15 mouse cellular contexts compared by ENCODE assay signal in the genomic region with DNA sequence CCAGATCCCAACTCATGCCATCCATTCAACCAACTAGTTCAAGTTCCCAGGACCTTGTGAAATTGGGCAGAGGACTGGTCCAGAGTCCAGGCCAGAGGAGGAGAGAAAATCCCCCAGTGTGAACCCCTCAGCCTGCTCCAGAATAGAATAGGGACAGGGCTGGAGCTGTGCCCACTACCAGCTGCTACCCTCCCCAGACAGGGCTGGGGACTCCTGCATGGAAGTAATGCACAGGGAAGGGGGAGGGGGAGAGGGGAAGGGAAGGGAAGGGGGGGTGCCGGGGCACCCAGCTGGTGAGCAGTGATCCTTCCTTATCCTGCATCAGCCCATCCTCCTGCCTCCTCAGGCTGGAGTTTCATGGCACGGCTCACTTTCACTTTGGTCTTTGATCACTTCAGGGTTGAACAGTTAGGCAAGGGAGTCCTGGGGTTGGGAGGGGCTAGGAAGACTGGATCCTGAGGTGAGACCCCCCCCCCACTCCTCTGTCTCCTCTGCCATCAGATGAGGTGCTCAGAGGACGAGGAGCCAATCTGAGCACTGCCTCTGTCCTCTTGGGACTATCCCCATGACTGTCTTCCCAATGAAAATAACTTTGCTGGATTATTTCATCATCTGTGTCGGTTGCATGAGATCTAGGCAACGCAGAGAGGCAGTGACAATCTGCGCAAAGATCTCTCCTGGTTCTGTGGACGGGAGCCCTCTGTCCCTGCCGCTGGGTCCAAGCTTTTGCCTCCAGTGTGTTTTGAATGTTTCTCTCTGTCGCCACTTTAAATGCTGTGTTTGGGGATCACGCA. TPM values are rescaled to one million over a fixed set of nuclear protein-coding genes. Genes with fewer than 3 reads are reported as not detected.
DNase-seq lines count a peak whose midpoint lies in the region; ATAC-seq and TF ChIP-seq lines count a peak whose summit lies in the region.
"Had no signal": no experiment of that assay in that cellular context is flagged by ENCODE, and none has a peak within 500 bp of the region (broad histone marks: within the 10 kb centered on the region; RNA-seq: fewer than 3 reads in every experiment).

No protein-coding gene starts in this region.

- peaks cover 51% of the 10 kb centered on the region for H3K27me3 ChIP-seq in heart, embryonic 13.5 days (replicated peaks)
- H3K27me3 ChIP-seq in limb, embryonic 13.5 days = peaks cover 83% of the 10 kb centered on the region
- peaks cover 93% of the 10 kb centered on the region for H3K27me3 ChIP-seq in limb, embryonic 10.5 days (ENCODE audit: low read depth, poor library complexity, severe bottlenecking)
- H3K27me3 ChIP-seq in MEL (ENCODE audit: control insufficient read depth in 1 of 2, insufficient read depth in 2 of 2, low read length in 2 of 2) = no peaks in the 10 kb centered on the region
- H3K27me3 ChIP-seq in forebrain, embryonic 16.5 days (replicated peaks; ENCODE audit: control insufficient read depth, insufficient read depth, low read length) = peaks cover 3% of the 10 kb centered on the region; the same call in 1 of the 2 replicates

- H3K9me3 ChIP-seq in heart, embryonic 13.5 days = no peaks in the 10 kb centered on the region
- H3K9me3 ChIP-seq in limb, embryonic 13.5 days = no peaks in the 10 kb centered on the region
- no peaks in the 10 kb centered on the region for H3K9me3 ChIP-seq in limb, embryonic 10.5 days (replicated peaks)
- no peaks in the 10 kb centered on the region for H3K9me3 ChIP-seq in MEL (replicated peaks; ENCODE audit: insufficient read depth, low read length)
- no peaks in the 10 kb centered on the region for H3K9me3 ChIP-seq in forebrain, embryonic 16.5 days (ENCODE audit: control insufficient read depth, low read length)
- H3K9me3 ChIP-seq: midbrain, embryonic 12.5 days had no signal

- peak overlapping the region; percentile 6; the same call in 1 of the 2 replicates for H3K9ac ChIP-seq in heart, embryonic 13.5 days
- H3K9ac ChIP-seq in limb, embryonic 13.5 days = 0 out of 2 replicates have a peak overlapping the region, but pooled peaks have one; percentile 31
- H3K9ac ChIP-seq in MEL (ENCODE audit: control insufficient read depth, low read depth, low read length, poor library complexity, severe bottlenecking) = no peak overlapping the region
- no peak overlapping the region for H3K9ac ChIP-seq in forebrain, embryonic 16.5 days (replicated peaks; ENCODE audit: low read depth, low read length)
- H3K9ac ChIP-seq: midbrain, embryonic 12.5 days had no signal

- DNase-seq in heart, postnatal 25 days (ENCODE audit: low spot score) = no peak
- DNase-seq in limb, embryonic 10.5 days (ENCODE audit: low spot score) = no peak
- no peak for DNase-seq in MEL (ENCODE audit: low read depth, low spot score)
- DNase-seq in embryo, embryonic 9.5 days (ENCODE audit: extremely low spot score) = no peak
- DNase-seq: cerebellum, adult 11-12 months; heart, postnatal 36 days; right cerebral cortex, postnatal 4 days had no signal

- H3K36me3 ChIP-seq in heart, embryonic 13.5 days = no peaks in the 10 kb centered on the region
- H3K36me3 ChIP-seq in limb, embryonic 13.5 days = no peaks in the 10 kb centered on the region
- no peaks in the 10 kb centered on the region for H3K36me3 ChIP-seq in limb, embryonic 10.5 days
- H3K36me3 ChIP-seq in MEL (ENCODE audit: control insufficient read depth in 1 of 2, insufficient read depth in 2 of 2, low read length in 2 of 2) = peaks cover 0 to 2% of the 10 kb centered on the region in 2 experiments; a peak in 1 of 4 replicates
- no peaks in the 10 kb centered on the region for H3K36me3 ChIP-seq in forebrain, embryonic 16.5 days (ENCODE audit: control insufficient read depth, insufficient read depth)
- H3K36me3 ChIP-seq: midbrain, embryonic 12.5 days had no signal

- no peaks in the 10 kb centered on the region for H3K79me2 ChIP-seq in MEL (ENCODE audit: control insufficient read depth, insufficient read depth, low read length, poor library complexity)

- intact Hi-C loops in heart, postnatal 25 days (cut with DNase I) = no loop called here

- H3K4me3 ChIP-seq in heart, embryonic 13.5 days = no peak overlapping the region
- no peak overlapping the region for H3K4me3 ChIP-seq in limb, embryonic 13.5 days
- H3K4me3 ChIP-seq in limb, embryonic 10.5 days = no peak overlapping the region
- H3K4me3 ChIP-seq in MEL (ENCODE audit: control insufficient read depth in 1 of 2, insufficient read depth in 1 of 2, low read depth in 2 of 2, low read length in 2 of 2) = peak overlapping the region; percentile 21 to 60; a peak in 2 of 4 replicates
- H3K4me3 ChIP-seq in forebrain, embryonic 16.5 days (replicated peaks; ENCODE audit: low read length) = no peak overlapping the region
- H3K4me3 ChIP-seq: midbrain, embryonic 12.5 days had no signal

- ATAC-seq in heart, embryonic 13.5 days (ENCODE audit: extremely low read depth, insufficient number of reproducible peaks, low FRiP score, low TSS enrichment) = no peak
- ATAC-seq in limb, embryonic 13.5 days (ENCODE audit: low FRiP score, low read depth) = no peak
- peak; percentile 71 for ATAC-seq in forebrain, embryonic 16.5 days
- ATAC-seq: activated CD4-positive, CD25-positive, alpha-beta regulatory T cell, adult 4 months; intestine, postnatal 0 days; lung, postnatal 0 days had no signal

- H3K4me1 ChIP-seq in heart, embryonic 13.5 days = peaks cover 38% of the 10 kb centered on the region
- peaks cover 36% of the 10 kb centered on the region for H3K4me1 ChIP-seq in limb, embryonic 13.5 days
- H3K4me1 ChIP-seq in limb, embryonic 10.5 days = peaks cover 39% of the 10 kb centered on the region
- peaks cover 7 to 17% of the 10 kb centered on the region in 2 experiments; a peak in 2 of 4 replicates for H3K4me1 ChIP-seq in MEL (ENCODE audit: control insufficient read depth in 1 of 2, insufficient read depth in 2 of 2, low read length in 2 of 2)
- peaks cover 16% of the 10 kb centered on the region for H3K4me1 ChIP-seq in forebrain, embryonic 16.5 days (replicated peaks; ENCODE audit: control insufficient read depth, insufficient read depth, low read length)

- H3K4me2 ChIP-seq in heart, embryonic 13.5 days = no peak overlapping the region
- H3K4me2 ChIP-seq in limb, embryonic 13.5 days (replicated peaks) = no peak overlapping the region
- no peak overlapping the region for H3K4me2 ChIP-seq in forebrain, embryonic 16.5 days (ENCODE audit: low read length)
- H3K4me2 ChIP-seq: liver, embryonic 11.5 days; midbrain, embryonic 12.5 days had no signal

- TF ChIP-seq EP300 in MEL (IDR thresholded peaks at IDR 0.05; ENCODE audit: low read depth in 1 of 2, low read length in 2 of 2) = no peak

- TF ChIP-seq CTCF in MEL (IDR thresholded peaks at IDR 0.05 in 2 of 3, conservative IDR thresholded peaks at IDR 0.05 in 1 of 3; ENCODE audit: control insufficient read depth in 1 of 3, insufficient read depth in 1 of 3, low read depth in 2 of 3, low read length in 3 of 3, poor library complexity in 1 of 3, severe bottlenecking in 1 of 3) = no peak

- H3K27ac ChIP-seq in heart, embryonic 13.5 days (replicated peaks) = no peak overlapping the region
- H3K27ac ChIP-seq in limb, embryonic 13.5 days = no peak overlapping the region
- H3K27ac ChIP-seq in limb, embryonic 10.5 days = no peak overlapping the region
- H3K27ac ChIP-seq in MEL (ENCODE audit: control insufficient read depth, low read depth, low read length) = no peak overlapping the region
- H3K27ac ChIP-seq in forebrain, embryonic 16.5 days (ENCODE audit: low read length) = no peak overlapping the region
- H3K27ac ChIP-seq: midbrain, embryonic 12.5 days had no signal

- TF ChIP-seq RAD21 in MEL (IDR thresholded peaks at IDR 0.05; ENCODE audit: low read depth, low read length) = no peak

- no peak for TF ChIP-seq POLR2A in MEL (IDR thresholded peaks at IDR 0.05; ENCODE audit: control insufficient read depth in 1 of 2, insufficient read depth in 1 of 2, low read depth in 1 of 2, low read length in 2 of 2, poor library complexity in 1 of 2)

- WGBS in heart, embryonic 13.5 days = 62% methylated on average over 10 of the region's 10 CpGs
- WGBS in limb, embryonic 13.5 days = 59% methylated on average over 10 of the region's 10 CpGs
- WGBS in limb, embryonic 10.5 days = 62% methylated on average over 10 of the region's 10 CpGs
- 63% methylated on average over 9 of the region's 10 CpGs for whole genome bisulfite sequencing in forebrain, embryonic 16.5 days

TF ChIP-seq in MEL, 35 proteins besides CTCF, POLR2A, EP300 and RAD21:
- TF ChIP-seq MYC (IDR thresholded peaks at IDR 0.05; ENCODE audit: low read depth, low read length) (no peak), NRF1 (IDR thresholded peaks at IDR 0.05; ENCODE audit: insufficient read depth, low read depth, low read length, poor library complexity, severe bottlenecking) (no peak), POLR2AphosphoS5 (IDR thresholded peaks at IDR 0.05; ENCODE audit: borderline replicate concordance, low read depth, low read length) (no peak), ZNF384 (IDR thresholded peaks at IDR 0.05; ENCODE audit: low read depth, low read length) (no peak), TCF12 (IDR thresholded peaks at IDR 0.05; ENCODE audit: low read depth, low read length) (no peak), NELFE (IDR thresholded peaks at IDR 0.05; ENCODE audit: low read depth, low read length) (no peak), GATA1 (IDR thresholded peaks at IDR 0.05; ENCODE audit: low read depth, low read length) (no peak), ZKSCAN1 (IDR thresholded peaks at IDR 0.05; ENCODE audit: low read depth, low read length) (no peak), USF2 (IDR thresholded peaks at IDR 0.05; ENCODE audit: borderline replicate concordance in 1 of 2, insufficient read depth in 1 of 2, low read depth in 1 of 2, low read length in 2 of 2) (no peak), MYB (IDR thresholded peaks at IDR 0.05; ENCODE audit: low read depth, low read length) (no peak), TBP (IDR thresholded peaks at IDR 0.05; ENCODE audit: low read depth, low read length) (no peak), MAZ (IDR thresholded peaks at IDR 0.05; ENCODE audit: low read depth, low read length) (no peak)

RNA-seq across cellular contexts. Expression of gene Casz1, which starts 28.6 kb away (rescaled TPM):
- polyA plus RNA-seq in heart, embryonic 13.5 days (2015; fragmentation: Nextera tagmentation; extraction: Ambion mirVana) = 18.3 and 20.2 TPM in 2 replicates
- 10 to 100 TPM; 42.1 to 44.7 TPM for total RNA-seq in heart, postnatal 25 days (2021)
- 4.1 and 4.5 TPM in 2 replicates for polyA plus RNA-seq in limb, embryonic 13.5 days (2015; fragmentation: Nextera tagmentation; extraction: Ambion mirVana)
- polyA plus RNA-seq in limb, embryonic 10.5 days (2016; fragmentation: Nextera tagmentation; extraction: Ambion mirVana) = 1.0 and 2.1 TPM in 2 replicates
- total RNA-seq in MEL (2012; rRNA removed) = 1.3 and 1.4 TPM in 2 replicates
- 1 to 10 TPM in 1 of 2 experiments, not detected in 1; 3.2 TPM for polyA plus RNA-seq in MEL (2012; ENCODE audit: insufficient read depth in 1 of 2, insufficient read length in 2 of 2, low read depth in 1 of 2, low replicate concordance in 2 of 2, missing spikeins in 1 of 2)
- 0.98 and 1.0 TPM in 2 replicates for polyA plus RNA-seq in forebrain, embryonic 16.5 days (2015; fragmentation: Nextera tagmentation; extraction: Ambion mirVana)

Comparison
In these comparisons a context has a peak if more than half of its experiments do, and no peak if none do; other contexts are left out.
1. H3K4me3 ChIP-seq: peak in MEL (2 of 2); none in heart, embryonic 13.5 days (single experiment), limb, embryonic 13.5 days (single experiment), limb, embryonic 10.5 days (single experiment) and forebrain, embryonic 16.5 days (single experiment).
2. H3K9ac ChIP-seq: peak in heart, embryonic 13.5 days (single experiment) and limb, embryonic 13.5 days (single experiment); none in MEL (single experiment) and forebrain, embryonic 16.5 days (single experiment).